ENCODE assay signal across 29 mouse cellular contexts in genomic region chr2:119572471-119572870, GRCm38 (mm10). TPM values are rescaled to one million over a fixed set of nuclear protein-coding genes. Genes with fewer than 3 reads are reported as not detected.
A peak's percentile ranks its signal among the peaks of the same experiment; 100 is the strongest.
DNase-seq lines count a peak whose midpoint lies in the region; ATAC-seq and TF ChIP-seq lines count a peak whose summit lies in the region.
"Had no signal": no experiment of that assay in that cellular context is flagged by ENCODE, and none has a peak within 500 bp of the region (broad histone marks: within the 10 kb centered on the region; RNA-seq: fewer than 3 reads in every experiment).

No protein-coding gene starts in this region.

- peak; percentile 76 for TF ChIP-seq EP300 in lung, postnatal 0 days (IDR thresholded peaks at IDR 0.05)

- no peak overlapping the region for H3K9ac ChIP-seq in lung, postnatal 0 days (replicated peaks; ENCODE audit: low read depth)
- H3K9ac ChIP-seq: forebrain, embryonic 15.5 days; intestine, embryonic 15.5 days; lung, embryonic 14.5 days; midbrain, embryonic 13.5 days had no signal

- peak; percentile 37 for DNase-seq in adrenal gland, postnatal 14 days
- DNase-seq in adrenal gland, postnatal 4 days (ENCODE audit: low spot score in 2 of 2): no peak
- peak; percentile 63 for DNase-seq in lung, postnatal 0 days (ENCODE audit: low spot score)
- no peak for DNase-seq in lung, adult 2 months
- peak; percentile 49 for DNase-seq in lung, postnatal 25 days (ENCODE audit: low spot score)
- no peak for DNase-seq in cerebellum, adult 9-11 months
- DNase-seq in urinary bladder, postnatal 14 days (ENCODE audit: low spot score): no peak
- no peak for DNase-seq in T-cell, adult 2 months (ENCODE audit: low spot score)
- DNase-seq: B cell, adult 2 months; cerebellum, adult 8-10 months; gastrocnemius, postnatal 10 days; heart, adult 11 months; lung, embryonic 14.5 days; right cerebral cortex, postnatal 25 days; spleen, adult 18-20 months; thymus, postnatal 14 days had no signal

- no peak overlapping the region for H3K4me2 ChIP-seq in lung, postnatal 0 days (replicated peaks; ENCODE audit: low read depth, low read length)
- H3K4me2 ChIP-seq: forebrain, embryonic 15.5 days; heart, embryonic 11.5 days; intestine, embryonic 15.5 days; liver, embryonic 11.5 days; lung, embryonic 14.5 days; midbrain, embryonic 13.5 days had no signal

- no peak overlapping the region; the same call in 1 of the 2 replicates for H3K27ac ChIP-seq in lung, postnatal 0 days (ENCODE audit: low read length)
- H3K27ac ChIP-seq: embryonic facial prominence, embryonic 10.5 days; forebrain, embryonic 15.5 days; intestine, embryonic 15.5 days; limb, embryonic 10.5 days; midbrain, embryonic 13.5 days had no signal

- TF ChIP-seq POLR2A in lung, adult 2 months (IDR thresholded peaks at IDR 0.05; ENCODE audit: borderline replicate concordance, extremely low read depth, low read depth, low read length): no peak

- TF ChIP-seq CTCF in lung, postnatal 0 days (IDR thresholded peaks at IDR 0.05): no peak
- no peak for TF ChIP-seq CTCF in lung, adult 2 months (IDR thresholded peaks at IDR 0.05; ENCODE audit: insufficient read depth, low read length)

- H3K4me3 ChIP-seq in lung, postnatal 0 days (ENCODE audit: low read depth, low read length): no peak overlapping the region
- H3K4me3 ChIP-seq in lung, adult 2 months (replicated peaks; ENCODE audit: extremely low read depth, low read depth, low read length): no peak overlapping the region
- H3K4me3 ChIP-seq: embryonic facial prominence, embryonic 10.5 days; forebrain, embryonic 15.5 days; intestine, embryonic 15.5 days; limb, embryonic 10.5 days; megakaryocyte, embryonic 14.5 days; midbrain, embryonic 13.5 days had no signal

- H3K9me3 ChIP-seq in lung, postnatal 0 days (ENCODE audit: low read length): no peaks in the 10 kb centered on the region
- H3K9me3 ChIP-seq: embryonic facial prominence, embryonic 10.5 days; forebrain, embryonic 15.5 days; G1E; intestine, embryonic 15.5 days; limb, embryonic 10.5 days; megakaryocyte, embryonic 14.5 days; midbrain, embryonic 13.5 days had no signal

- H3K27me3 ChIP-seq in lung, postnatal 0 days (replicated peaks; ENCODE audit: insufficient read depth, low read length): no peaks in the 10 kb centered on the region
- H3K27me3 ChIP-seq: CH12.LX; forebrain, embryonic 15.5 days; intestine, embryonic 15.5 days; megakaryocyte, embryonic 14.5 days; midbrain, embryonic 13.5 days had no signal

- 50% methylated on average over 1 of the region's 1 CpGs for WGBS in lung, postnatal 0 days
- 40% methylated on average over 1 of the region's 1 CpGs for WGBS in lung, adult 2 months

- no peaks in the 10 kb centered on the region for H3K4me1 ChIP-seq in lung, postnatal 0 days (ENCODE audit: insufficient read depth, low read depth, low read length)
- H3K4me1 ChIP-seq in lung, adult 2 months (ENCODE audit: control insufficient read depth, insufficient read depth, low read length): no peaks in the 10 kb centered on the region
- H3K4me1 ChIP-seq: embryonic facial prominence, embryonic 10.5 days; forebrain, embryonic 15.5 days; intestine, embryonic 15.5 days; limb, embryonic 10.5 days; midbrain, embryonic 13.5 days had no signal

- ATAC-seq in lung, postnatal 0 days: peak; percentile 43; the same call in 1 of the 2 replicates
- ATAC-seq: activated CD4-positive, CD25-positive, alpha-beta regulatory T cell, adult 4 months; forebrain, embryonic 15.5 days; hindbrain, embryonic 16.5 days; intestine, embryonic 15.5 days; midbrain, embryonic 13.5 days had no signal

- peaks cover 6% of the 10 kb centered on the region; the same call in 1 of the 2 replicates for H3K36me3 ChIP-seq in lung, postnatal 0 days (ENCODE audit: insufficient read depth, low read length)

RNA-seq across cellular contexts. Expression of gene Chp1, which starts 25.0 kb away (rescaled TPM):
- total RNA-seq in adrenal gland, postnatal 14 days (2021): 237 and 265 TPM in 2 replicates
- total RNA-seq in adrenal gland, postnatal 4 days (2021): 100 to 1,000 TPM; 125 to 144 TPM
- 113 and 129 TPM in 2 replicates for polyA plus RNA-seq in lung, postnatal 0 days (2015; fragmentation: Nextera tagmentation; extraction: Ambion mirVana)
- polyA plus RNA-seq in lung, adult 2 months (2012; rRNA removed): 71.9 and 99.6 TPM in 2 replicates

RNA-seq across cellular contexts. Expression of gene Exd1, which starts 25.0 kb away (rescaled TPM):
- total RNA-seq in adrenal gland, postnatal 14 days (2021): 0.98 and 1.4 TPM in 2 replicates
- total RNA-seq in adrenal gland, postnatal 4 days (2021): under 1 TPM; 0.54 to 0.62 TPM
- polyA plus RNA-seq in lung, postnatal 0 days (2015; fragmentation: Nextera tagmentation; extraction: Ambion mirVana): 0.11 and 0.18 TPM in 2 replicates
- polyA plus RNA-seq in lung, adult 2 months (2012; rRNA removed): 0.36 and 0.78 TPM in 2 replicates
- total RNA-seq: hematopoietic stem cell, adult 5-6 weeks had no signal

RNA-seq across cellular contexts. Expression of gene Nusap1, which starts 45.6 kb away (rescaled TPM):
- total RNA-seq in adrenal gland, postnatal 14 days (2021): 12.0 and 14.2 TPM in 2 replicates
- 10 to 100 TPM; 20.1 to 21.8 TPM for total RNA-seq in adrenal gland, postnatal 4 days (2021)
- polyA plus RNA-seq in lung, postnatal 0 days (2015; fragmentation: Nextera tagmentation; extraction: Ambion mirVana): 3.9 and 5.7 TPM in 2 replicates
- polyA plus RNA-seq in lung, adult 2 months (2012; rRNA removed): 0.10 and 0.49 TPM in 2 replicates

RNA-seq across cellular contexts. Expression of gene Oip5, which starts 45.8 kb away (rescaled TPM):
- total RNA-seq in adrenal gland, postnatal 14 days (2021): 4.0 and 6.4 TPM in 2 replicates
- total RNA-seq in adrenal gland, postnatal 4 days (2021): 10 to 100 TPM; 10.5 to 10.7 TPM
- polyA plus RNA-seq in lung, postnatal 0 days (2015; fragmentation: Nextera tagmentation; extraction: Ambion mirVana): 2.8 and 3.0 TPM in 2 replicates
- polyA plus RNA-seq in lung, adult 2 months (2012; rRNA removed): 0.81 and 1.3 TPM in 2 replicates

Comparison
In these comparisons a context has a peak if more than half of its experiments do, and no peak if none do; other contexts are left out.
1. DNase-seq: peak in adrenal gland, postnatal 14 days (single experiment), lung, postnatal 0 days (single experiment) and lung, postnatal 25 days (single experiment); none in adrenal gland, postnatal 4 days (0 of 2), lung, adult 2 months (single experiment), cerebellum, adult 9-11 months (single experiment), urinary bladder, postnatal 14 days (single experiment) and T-cell, adult 2 months (single experiment).